Mouse (Mus musculus): ENCODE measurements around the gene Amigo2.

DNA sequence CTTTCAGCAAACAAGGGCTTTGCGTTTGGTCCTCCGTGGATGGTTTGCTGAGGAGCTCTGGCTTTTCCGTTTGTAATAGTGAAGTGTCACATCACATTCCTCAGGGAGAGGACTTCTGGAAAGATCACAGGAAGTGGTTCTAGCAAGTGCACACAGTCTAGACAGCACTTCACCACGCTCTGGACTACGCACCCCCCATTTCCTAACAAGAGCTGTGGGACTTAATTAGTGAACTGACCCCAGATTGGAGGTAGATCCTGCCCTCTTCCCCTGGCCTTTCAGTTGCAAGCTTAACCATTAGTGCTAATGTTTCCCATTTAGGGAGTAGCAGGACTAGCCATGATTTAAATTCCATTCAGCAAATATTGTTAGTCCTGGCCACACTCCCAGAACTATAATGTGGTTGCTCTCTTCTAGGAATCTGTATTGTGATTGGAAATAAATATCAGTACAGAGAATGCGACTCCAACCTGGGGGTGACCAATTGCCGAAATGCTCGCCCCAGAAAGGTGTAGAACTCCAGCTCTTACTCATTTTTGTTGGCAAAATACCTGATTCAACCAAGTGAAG lies 10.2 kb upstream of the Amigo2 start:
- TF ChIP-seq CTCF (IDR thresholded peaks at IDR 0.05; ENCODE audit: low read depth) (no peak), EP300 (IDR thresholded peaks at IDR 0.05; ENCODE audit: low read depth) (no peak)

All from liver, postnatal 0 days (tissue).